Mouse (Mus musculus) E14TG2a.4 (cell line): Measurements from ENCODE around the gene Habp2.

Experiments used
- CTCF ChIP-seq: conservative IDR thresholded peaks from 2 replicates; pipeline ENCODE4 v1.5.1; 2014; ENCODE audit warnings: low read length
- NANOG ChIP-seq: IDR thresholded peaks from 2 replicates; pipeline ENCODE4 v1.6.1; 2014; ENCODE audit warnings: borderline replicate concordance, low read length, mixed read lengths
- POU5F1 ChIP-seq: IDR thresholded peaks from 2 replicates; pipeline ENCODE4 v1.6.1; 2014; ENCODE audit warnings: low read length, borderline replicate concordance

GRCm38 (mm10) chr19:56294654-56295399 lies 7.9 kb downstream of the Habp2 start:
- TF ChIP-seq CTCF (peak; percentile 53), POU5F1 (no peak), NANOG (no peak)
